Mouse (Mus musculus) olfactory bulb, adult 2 months (tissue): ENCODE measurements around the gene Pick1. TPM values are rescaled to one million over a fixed set of nuclear protein-coding genes. Genes with fewer than 3 reads are reported as not detected.
A peak's percentile ranks its signal among the peaks of the same experiment; 100 is the strongest.

Experiments
- H3K27ac ChIP-seq: fragments of 200-500 bp; 2 replicates; pipeline ENCODE4 v1.5.1; 2012; ENCODE audit warnings: low read depth, low read length; ENCODE audit not compliant: insufficient read depth
- H3K4me1 ChIP-seq: fragments of 200-500 bp; 2 replicates; pipeline ENCODE4 v1.6.1; 2012; ENCODE audit warnings: low read length; ENCODE audit not compliant: control insufficient read depth, insufficient read depth
- H3K4me3 ChIP-seq: fragments of 200-500 bp; 2 replicates; pipeline ENCODE4 v1.5.1; 2012; ENCODE audit warnings: mild to moderate bottlenecking, low read depth, low read length, moderate library complexity; ENCODE audit not compliant: insufficient read depth
- CTCF ChIP-seq: fragments of 200-500 bp; IDR thresholded peaks from 2 replicates; pipeline ENCODE4 v1.5.1; 2012; ENCODE audit warnings: low read depth, mild to moderate bottlenecking, low read length, moderate library complexity; ENCODE audit not compliant: insufficient read depth
- POLR2A ChIP-seq: fragments of 200-500 bp; IDR thresholded peaks from 2 replicates; pipeline ENCODE4 v1.6.1; 2012; ENCODE audit warnings: mild to moderate bottlenecking, low read depth, low read length, moderate library complexity; ENCODE audit not compliant: insufficient read depth
- WGBS: fragments of 180-500 bp; shearing (Covaris S2); methylation state at CpG from one replicate; pipeline ENCODE4 v1.1.7; 2018; 5-methylcytosine and 5-hydroxymethylcytosine counted together
- polyA plus RNA-seq: library from polyadenylated mRNA; stranded (reverse); fragments of >200 nt; gene quantifications from 2 replicates; pipeline ENCODE4 v1.2.4, GENCODE M21; 2012; ENCODE audit warnings: low replicate concordance; ENCODE audit not compliant: missing spikeins, insufficient read depth, insufficient read length

Gene Pick1
- polyA plus RNA-seq, result not detected in 2 replicates

GRCm38 (mm10) chr15:79229058-79229821 lies at the start of gene Pick1, which contains the start of gene Gm49486:
Gene Pick1 (plus strand): TSS chr15:79229173.
Gene Gm49486 (plus strand): TSS chr15:79229391.
- peak within 1 kb of the TSS; percentile 71 for H3K4me3 ChIP-seq
- under 1% methylated on average over 51 of the region's 51 CpGs for WGBS
- H3K4me1 ChIP-seq, result peaks cover 12% of the 10 kb centered on the region
- TF ChIP-seq CTCF (no peak), POLR2A (peak; percentile 64; the same call in 1 of the 2 replicates)
- H3K27ac ChIP-seq, result peak within 1 kb of the TSS; percentile 99

- H3K27ac ChIP-seq, result no peak overlapping the region
- H3K4me1 ChIP-seq, result no peaks in the 10 kb centered on the region
- H3K4me3 ChIP-seq, result no peak overlapping the region
- WGBS, result 60% methylated on average over 10 of the region's 10 CpGs
- TF ChIP-seq CTCF (no peak), POLR2A (no peak)
These were observed 43.8 kb upstream of the Pick1 start for GRCm38 (mm10) chr15:79185213-79185612.

- WGBS, result 93% methylated on average over 8 of the region's 8 CpGs
- peaks cover 7% of the 10 kb centered on the region for H3K4me1 ChIP-seq
These were observed 41.2 kb upstream of the Pick1 start for GRCm38 (mm10) chr15:79187819-79188218.

GRCm38 (mm10) chr15:79191426-79191825 lies 37.5 kb upstream of the Pick1 start:
- TF ChIP-seq POLR2A (no peak), CTCF (no peak)
- peaks cover 25% of the 10 kb centered on the region for H3K4me1 ChIP-seq
- H3K4me3 ChIP-seq, result no peak overlapping the region
- WGBS, result 100% methylated on average over 2 of the region's 2 CpGs
- no peak overlapping the region for H3K27ac ChIP-seq

More at GRCm38 (mm10) chr15:79187819-79188218, 41.2 kb upstream of the Pick1 start:
- H3K27ac ChIP-seq, result no peak overlapping the region
- TF ChIP-seq CTCF (no peak), POLR2A (no peak)
- no peak overlapping the region for H3K4me3 ChIP-seq

- peaks cover 25% of the 10 kb centered on the region for H3K4me1 ChIP-seq
- no peak overlapping the region for H3K4me3 ChIP-seq
- TF ChIP-seq CTCF, result no peak
- H3K27ac ChIP-seq, result peak overlapping the region; percentile 39; the same call in 1 of the 2 replicates
- 49% methylated on average over 6 of the region's 6 CpGs for WGBS
These were observed 36.5 kb upstream of the Pick1 start for GRCm38 (mm10) chr15:79192450-79192849.

- TF ChIP-seq POLR2A (no peak), CTCF (no peak)
- Histone ChIP-seq H3K4me1 (peaks cover 25% of the 10 kb centered on the region), H3K4me3 (no peak overlapping the region), H3K27ac (peak overlapping the region; percentile 69)
- 11% methylated on average over 26 of the region's 27 CpGs for WGBS
These were observed 35.8 kb upstream of the Pick1 start for GRCm38 (mm10) chr15:79192885-79193845.

GRCm38 (mm10) chr15:79194048-79194447 lies 34.9 kb upstream of the Pick1 start:
- Histone ChIP-seq H3K4me1 (peaks cover 25% of the 10 kb centered on the region), H3K27ac (peak overlapping the region; percentile 69; the same call in 1 of the 2 replicates), H3K4me3 (no peak overlapping the region)
- TF ChIP-seq POLR2A (no peak), CTCF (no peak)
- WGBS, result 83% methylated on average over 9 of the region's 9 CpGs

- TF ChIP-seq POLR2A, result no peak
- TF ChIP-seq CTCF, result no peak
- WGBS, result 88% methylated on average over 2 of the region's 2 CpGs
- Histone ChIP-seq H3K27ac (peak overlapping the region; percentile 17; the same call in 1 of the 2 replicates), H3K4me3 (no peak overlapping the region), H3K4me1 (peaks cover 25% of the 10 kb centered on the region)
These were observed 34.0 kb upstream of the Pick1 start for GRCm38 (mm10) chr15:79194946-79195345.

- Histone ChIP-seq H3K27ac (no peak overlapping the region), H3K4me3 (no peak overlapping the region), H3K4me1 (peaks cover 25% of the 10 kb centered on the region)
- no peak for TF ChIP-seq POLR2A
- no peak for TF ChIP-seq CTCF
- WGBS, result 88% methylated on average over 8 of the region's 8 CpGs
These were observed 33.5 kb upstream of the Pick1 start for GRCm38 (mm10) chr15:79195492-79195891.
